Mouse (Mus musculus) hindbrain, postnatal 0 days (tissue): ENCODE results near the gene Spint2. TPM values are rescaled to one million over a fixed set of nuclear protein-coding genes. Genes with fewer than 3 reads are reported as not detected.

Experiments used
- polyA plus RNA-seq: library from polyadenylated mRNA; unstranded; fragments of >200 nt; fragmentation: Nextera tagmentation; extraction: Ambion mirVana; gene quantifications from 2 replicates; pipeline ENCODE4 v1.2.1, GENCODE M21; 2015
- total RNA-seq: library from RNA; depleted of rRNA; stranded (reverse); fragments of >200 nt; gene quantifications from 2 replicates; pipeline ENCODE4 v1.2.3, GENCODE M21; 2014; rRNA removed

The Spint2 gene
- total and polyA plus RNA-seq, 2 experiments from 2014 or later, result 38.6 to 133 TPM

Other genes with a start within 250 kb of the Spint2 start
- gene Ryr1, start 156.7 kb downstream of the Spint2 start, total RNA-seq, result 3.8 and 5.0 TPM in 2 replicates
- 11.4 and 12.5 TPM in 2 replicates for gene Ryr1, start 156.7 kb downstream of the Spint2 start, polyA plus RNA-seq
- gene Rasgrp4, start 147.1 kb downstream of the Spint2 start, total RNA-seq, result 2.9 and 3.3 TPM in 2 replicates
- 0.84 and 1.3 TPM in 2 replicates for gene Rasgrp4, start 147.1 kb downstream of the Spint2 start, polyA plus RNA-seq
- gene Fam98c, start 125.7 kb downstream of the Spint2 start, total RNA-seq, result 48.7 and 67.4 TPM in 2 replicates
- 51.8 and 54.3 TPM in 2 replicates for gene Fam98c, start 125.7 kb downstream of the Spint2 start, polyA plus RNA-seq
- 0.73 and 0.75 TPM in 2 replicates for gene Ggn, start 111.7 kb downstream of the Spint2 start, total RNA-seq
- 0.41 and 0.74 TPM in 2 replicates for gene Ggn, start 111.7 kb downstream of the Spint2 start, polyA plus RNA-seq
- 27.4 and 30.8 TPM in 2 replicates for gene Spred3, start 111.5 kb downstream of the Spint2 start, total RNA-seq
- 11.1 and 11.2 TPM in 2 replicates for gene Spred3, start 111.5 kb downstream of the Spint2 start, polyA plus RNA-seq
- gene Psmd8, start 101.2 kb downstream of the Spint2 start, total RNA-seq, result 320 and 323 TPM in 2 replicates
- 285 and 286 TPM in 2 replicates for gene Psmd8, start 101.2 kb downstream of the Spint2 start, polyA plus RNA-seq
- 1.8 and 2.4 TPM in 2 replicates for gene Catsperg1, start 67.9 kb downstream of the Spint2 start, total RNA-seq
- gene Catsperg1, start 67.9 kb downstream of the Spint2 start, polyA plus RNA-seq, result 0.95 and 1.9 TPM in 2 replicates
- 5.2 and 6.1 TPM in 2 replicates for gene Kcnk6, start 49.4 kb downstream of the Spint2 start, total RNA-seq
- gene Kcnk6, start 49.4 kb downstream of the Spint2 start, polyA plus RNA-seq, result 0.92 and 1.5 TPM in 2 replicates
- gene Yif1b, start 43.6 kb downstream of the Spint2 start, total RNA-seq, result 125 and 131 TPM in 2 replicates
- gene Yif1b, start 43.6 kb downstream of the Spint2 start, polyA plus RNA-seq, result 122 and 130 TPM in 2 replicates
- not detected in 2 replicates for gene 2200002D01Rik, start 33.4 kb downstream of the Spint2 start, total RNA-seq
- 0.91 and 1.4 TPM in 2 replicates for gene 2200002D01Rik, start 33.4 kb downstream of the Spint2 start, polyA plus RNA-seq
- gene Ppp1r14a, start 7.4 kb upstream of the Spint2 start, total RNA-seq, result 3.4 and 8.4 TPM in 2 replicates
- 3.2 and 3.4 TPM in 2 replicates for gene Ppp1r14a, start 7.4 kb upstream of the Spint2 start, polyA plus RNA-seq
- gene Dpf1, start 22.0 kb upstream of the Spint2 start, total RNA-seq, result 131 and 158 TPM in 2 replicates
- 105 and 111 TPM in 2 replicates for gene Dpf1, start 22.0 kb upstream of the Spint2 start, polyA plus RNA-seq
- gene Sipa1l3, start 236.7 kb upstream of the Spint2 start, total RNA-seq, result 108 and 110 TPM in 2 replicates
- 15.2 and 19.7 TPM in 2 replicates for gene Sipa1l3, start 236.7 kb upstream of the Spint2 start, polyA plus RNA-seq